Mouse (Mus musculus) neural tube, embryonic 14.5 days (tissue): ENCODE data around the gene Entpd7. TPM values are rescaled to one million over a fixed set of nuclear protein-coding genes. Genes with fewer than 3 reads are reported as not detected.

ENCODE experiments used
- ATAC-seq: fragments of 200-750 bp; cut with Nextera tagmentation; 2 replicates; pipeline ENCODE4 v1.8.0; 2017; ENCODE audit warnings: low read depth, mild to moderate bottlenecking, moderate TSS enrichment, moderate library complexity
- H3K27ac ChIP-seq: fragments of 300-500 bp; sonication (generic); 2 replicates; pipeline ENCODE4 v1.5.1; 2014; ENCODE audit warnings: low read depth, mild to moderate bottlenecking, control low read depth, low read length, moderate library complexity, mixed read lengths
- H3K27me3 ChIP-seq: fragments of 300-500 bp; sonication (generic); 2 replicates; pipeline ENCODE4 v1.6.1; 2014; ENCODE audit warnings: low read length; ENCODE audit not compliant: control insufficient read depth, insufficient read depth
- H3K36me3 ChIP-seq: fragments of 300-500 bp; sonication (generic); 2 replicates; pipeline ENCODE4 v1.6.1; 2014; ENCODE audit warnings: low read length, mixed read lengths; ENCODE audit not compliant: control insufficient read depth, insufficient read depth
- H3K4me1 ChIP-seq: fragments of 300-500 bp; sonication (generic); 2 replicates; pipeline ENCODE4 v1.6.1; 2014; ENCODE audit warnings: low read length; ENCODE audit not compliant: control insufficient read depth, insufficient read depth
- H3K4me2 ChIP-seq: fragments of 300-500 bp; sonication (generic); 2 replicates; pipeline ENCODE4 v1.6.1; 2014; ENCODE audit warnings: mild to moderate bottlenecking, low read depth, low read length, control low read depth
- H3K4me3 ChIP-seq: fragments of 300-500 bp; sonication (generic); 2 replicates; pipeline ENCODE4 v1.5.1; 2014; ENCODE audit warnings: low read depth, low read length, control low read depth, mixed read lengths
- H3K9ac ChIP-seq: fragments of 300-500 bp; sonication (generic); replicated peaks from 2 replicates; pipeline ENCODE4 v1.6.1; 2014; ENCODE audit warnings: low read depth, mild to moderate bottlenecking, control low read depth, low read length, mixed read lengths
- H3K9me3 ChIP-seq: fragments of 300-500 bp; sonication (generic); 2 replicates; pipeline ENCODE4 v1.6.1; 2016; ENCODE audit warnings: low read length; ENCODE audit not compliant: control insufficient read depth
- WGBS: fragments of 180-500 bp; shearing (Covaris S2); extraction: QIAGEN DNeasy Blood & Tissue Kit; methylation state at CpG from one replicate; pipeline ENCODE4 v1.1.7; 2014; 5-methylcytosine and 5-hydroxymethylcytosine counted together
- polyA plus RNA-seq: library from polyadenylated mRNA; unstranded; fragments of >200 nt; fragmentation: Nextera tagmentation; extraction: Ambion mirVana; gene quantifications from 2 replicates; pipeline ENCODE4 v1.2.1, GENCODE M21; 2014

Gene Entpd7
- polyA plus RNA-seq, 1 experiment from 2014 or later: 14.5 TPM

DNA sequence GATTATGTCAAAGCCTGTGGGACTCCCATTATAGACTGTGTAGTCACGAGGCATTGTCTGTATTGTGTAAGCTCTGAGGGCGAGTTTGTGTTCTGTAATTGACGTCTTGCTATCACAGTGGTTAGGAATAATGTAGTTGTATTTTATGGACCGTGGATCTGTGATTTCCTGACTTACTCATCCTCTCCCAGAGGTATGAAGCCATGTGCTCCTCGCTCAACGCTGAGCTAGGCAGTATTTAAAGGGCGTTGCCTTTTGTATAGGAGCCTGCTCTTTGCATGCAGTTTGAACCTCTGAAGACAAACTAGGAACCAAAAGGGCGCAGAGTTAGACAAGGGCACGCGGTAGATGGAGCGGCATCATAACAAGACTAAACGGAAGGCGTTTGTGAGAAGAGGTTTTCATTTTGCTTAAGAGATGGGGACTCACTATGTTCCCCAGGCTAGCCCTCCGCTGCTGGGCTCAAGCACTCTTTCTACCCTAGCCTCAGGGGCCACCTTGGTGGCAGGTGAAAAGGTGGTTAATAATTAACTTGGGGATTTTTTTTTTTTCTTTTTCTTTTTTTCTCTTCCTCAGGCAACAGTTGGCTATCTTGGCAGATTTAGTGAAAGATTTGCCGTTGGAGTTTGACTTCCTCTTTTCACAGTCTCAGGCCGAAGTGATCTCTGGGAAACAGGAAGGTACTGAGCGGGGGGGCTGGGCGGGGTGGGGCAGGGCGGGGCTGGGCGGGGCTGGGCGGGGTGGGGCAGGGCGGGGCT, 21.9 kb downstream of the Entpd7 start:
- Histone ChIP-seq H3K4me2 (no peak overlapping the region), H3K9ac (no peak overlapping the region), H3K27ac (no peak overlapping the region), H3K9me3 (no peaks in the 10 kb centered on the region), H3K4me1 (no peaks in the 10 kb centered on the region), H3K4me3 (no peak overlapping the region), H3K36me3 (peaks cover 7% of the 10 kb centered on the region; the same call in 1 of the 2 replicates), H3K27me3 (no peaks in the 10 kb centered on the region)
- WGBS: 57% methylated on average over 22 of the region's 22 CpGs
- no peak for ATAC-seq

DNA sequence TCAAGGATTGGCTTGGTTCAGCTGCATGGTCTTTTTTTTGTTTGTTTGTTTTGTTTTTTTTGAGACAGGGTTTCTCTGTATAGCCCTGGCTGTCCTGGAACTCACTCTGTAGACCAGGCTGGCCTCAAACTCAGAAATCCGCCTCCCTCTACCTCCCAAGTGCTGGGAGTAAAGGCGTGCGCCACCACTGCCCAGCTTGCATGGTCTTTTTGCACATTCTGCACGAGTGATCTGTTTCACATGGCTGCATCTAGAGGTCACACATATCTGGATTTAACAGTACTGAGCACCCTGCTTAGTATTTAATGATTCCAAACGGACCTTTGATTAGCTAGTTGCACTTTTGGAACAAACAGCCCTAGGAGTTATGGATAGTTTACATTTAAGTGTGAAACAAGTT, 22.5 kb downstream of the Entpd7 start:
- Histone ChIP-seq H3K4me2 (no peak overlapping the region), H3K9me3 (no peaks in the 10 kb centered on the region), H3K9ac (no peak overlapping the region), H3K4me1 (no peaks in the 10 kb centered on the region), H3K27me3 (no peaks in the 10 kb centered on the region), H3K36me3 (peaks cover 7% of the 10 kb centered on the region; the same call in 1 of the 2 replicates), H3K27ac (no peak overlapping the region), H3K4me3 (no peak overlapping the region)
- 79% methylated on average over 5 of the region's 5 CpGs for WGBS
- no peak for ATAC-seq

DNA sequence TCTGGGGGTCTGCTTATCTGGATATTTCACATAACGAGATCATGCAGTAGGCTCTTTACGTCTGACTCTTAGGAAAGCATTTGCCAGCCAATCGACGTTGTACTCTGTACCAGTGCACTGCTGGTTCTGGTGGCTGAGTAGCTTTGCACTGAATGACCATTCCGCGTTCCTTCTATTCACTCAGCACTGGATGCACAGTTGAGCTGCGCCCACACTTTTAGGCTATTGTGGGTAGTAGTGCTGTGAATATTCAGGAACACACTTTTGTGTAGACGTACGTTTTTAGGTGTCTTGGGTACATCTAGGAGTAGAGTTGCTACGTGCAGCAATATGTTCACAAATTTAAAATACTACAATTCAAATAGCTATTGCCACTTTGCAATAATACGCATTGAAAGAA, 30.6 kb downstream of the Entpd7 start:
- Histone ChIP-seq H3K4me3 (no peak overlapping the region), H3K4me2 (no peak overlapping the region), H3K27ac (no peak overlapping the region), H3K9ac (no peak overlapping the region), H3K4me1 (no peaks in the 10 kb centered on the region), H3K36me3 (peaks cover 17% of the 10 kb centered on the region), H3K9me3 (no peaks in the 10 kb centered on the region), H3K27me3 (no peaks in the 10 kb centered on the region)
- ATAC-seq: no peak
- WGBS: 97% methylated on average over 11 of the region's 11 CpGs

DNA sequence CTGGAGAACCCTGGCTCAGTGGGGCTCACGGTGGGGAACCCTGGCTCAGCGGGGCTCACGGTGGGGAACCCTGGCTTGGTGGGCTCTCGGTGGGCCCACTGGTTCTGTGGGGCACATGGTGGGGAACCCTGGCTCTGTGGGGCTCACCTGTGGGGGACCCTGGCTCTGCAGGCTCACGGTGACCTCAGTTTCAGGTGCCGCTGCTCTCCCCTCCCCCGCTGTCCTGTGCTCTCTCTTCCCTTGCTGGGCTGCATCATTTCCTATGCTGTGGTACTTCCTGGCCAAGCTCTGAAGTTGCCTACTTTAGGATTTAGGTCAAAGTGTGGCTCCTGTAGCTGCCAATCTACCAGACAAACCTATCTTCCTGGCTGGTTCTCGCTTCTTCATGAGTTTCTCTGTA, 33.4 kb downstream of the Entpd7 start:
- ATAC-seq: no peak
- WGBS: 81% methylated on average over 8 of the region's 8 CpGs
- no peak overlapping the region for H3K4me3 ChIP-seq
- H3K4me1 ChIP-seq: no peaks in the 10 kb centered on the region
- no peaks in the 10 kb centered on the region for H3K27me3 ChIP-seq
- no peak overlapping the region for H3K9ac ChIP-seq
- no peak overlapping the region for H3K4me2 ChIP-seq
- H3K9me3 ChIP-seq: no peaks in the 10 kb centered on the region
- peaks cover 33% of the 10 kb centered on the region for H3K36me3 ChIP-seq
- H3K27ac ChIP-seq: no peak overlapping the region

DNA sequence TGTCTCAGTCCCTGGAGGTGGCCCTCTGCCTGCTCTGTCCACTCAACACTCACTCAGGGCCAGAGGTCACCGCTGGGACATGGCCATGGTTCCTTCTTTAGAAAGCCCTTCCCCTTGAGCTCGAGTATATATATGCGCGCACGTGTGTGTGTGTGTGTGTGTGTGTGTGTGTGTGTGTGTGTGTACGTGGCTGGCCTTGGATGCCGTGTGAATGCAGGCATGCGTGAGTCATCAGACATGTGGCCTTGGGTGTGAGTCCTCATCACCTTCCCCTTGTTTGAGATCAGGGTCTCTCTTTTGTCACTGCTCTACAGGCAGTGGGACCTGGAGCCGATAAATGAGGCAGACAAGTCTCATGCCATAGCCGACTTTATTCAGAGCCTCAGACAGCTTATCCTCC, 34.0 kb downstream of the Entpd7 start:
- Histone ChIP-seq H3K4me1 (no peaks in the 10 kb centered on the region), H3K4me3 (no peak overlapping the region), H3K9ac (no peak overlapping the region), H3K36me3 (peaks cover 35% of the 10 kb centered on the region), H3K27ac (no peak overlapping the region), H3K9me3 (no peaks in the 10 kb centered on the region), H3K4me2 (no peak overlapping the region), H3K27me3 (no peaks in the 10 kb centered on the region)
- no peak for ATAC-seq
- 88% methylated on average over 10 of the region's 10 CpGs for WGBS

DNA sequence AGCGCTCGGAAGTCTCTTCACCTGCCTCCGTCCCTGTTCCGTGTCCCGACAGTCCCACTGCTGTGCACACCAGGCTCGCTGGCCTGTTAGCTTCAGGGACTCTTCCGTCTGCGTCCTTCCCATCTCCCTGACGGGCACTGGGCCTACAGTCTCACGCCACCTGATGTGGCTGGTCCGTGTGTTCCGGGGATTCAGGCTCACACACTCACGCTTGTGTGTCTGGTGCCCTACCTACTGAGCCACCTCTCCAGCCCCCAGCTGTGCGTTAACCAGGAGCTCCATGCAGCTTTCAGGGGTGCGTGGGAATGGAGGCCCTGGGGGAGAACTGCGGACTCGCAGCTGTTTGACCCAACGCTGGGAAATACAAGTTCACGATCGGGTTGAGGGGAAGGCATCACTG, 34.7 kb downstream of the Entpd7 start:
- Histone ChIP-seq H3K36me3 (peaks cover 35% of the 10 kb centered on the region), H3K27me3 (no peaks in the 10 kb centered on the region), H3K9me3 (no peaks in the 10 kb centered on the region), H3K4me2 (no peak overlapping the region), H3K4me1 (no peaks in the 10 kb centered on the region), H3K4me3 (no peak overlapping the region), H3K9ac (no peak overlapping the region), H3K27ac (no peak overlapping the region)
- ATAC-seq: no peak
- WGBS: 93% methylated on average over 20 of the region's 20 CpGs

DNA sequence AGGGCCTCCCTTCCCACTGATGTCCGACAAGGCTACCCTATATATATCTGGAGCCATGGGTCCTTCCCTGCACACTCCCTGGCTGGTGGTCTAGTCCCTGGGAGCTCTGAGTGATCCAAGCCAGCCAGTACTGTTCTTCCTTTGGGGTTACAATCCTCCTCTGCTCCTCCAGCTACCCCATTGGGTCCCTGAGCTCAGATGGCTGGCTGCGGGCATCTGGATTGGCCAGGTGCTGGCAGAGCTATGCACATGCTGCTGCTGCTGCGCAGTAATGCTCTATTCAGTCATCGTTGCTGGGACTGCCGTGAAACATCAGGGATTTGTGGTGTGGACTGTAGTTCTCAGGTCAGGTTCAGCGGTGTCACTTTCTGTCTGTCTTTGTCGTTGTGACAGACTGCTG, 35.3 kb downstream of the Entpd7 start:
- H3K4me3 ChIP-seq: no peak overlapping the region
- H3K9ac ChIP-seq: 0 out of 2 replicates have a peak overlapping the region, but pooled peaks have one; percentile 7
- 87% methylated on average over 7 of the region's 7 CpGs for WGBS
- no peak overlapping the region for H3K4me2 ChIP-seq
- no peaks in the 10 kb centered on the region for H3K27me3 ChIP-seq
- H3K27ac ChIP-seq: no peak overlapping the region
- H3K4me1 ChIP-seq: no peaks in the 10 kb centered on the region
- H3K36me3 ChIP-seq: peaks cover 33% of the 10 kb centered on the region
- H3K9me3 ChIP-seq: no peaks in the 10 kb centered on the region
- no peak for ATAC-seq

DNA sequence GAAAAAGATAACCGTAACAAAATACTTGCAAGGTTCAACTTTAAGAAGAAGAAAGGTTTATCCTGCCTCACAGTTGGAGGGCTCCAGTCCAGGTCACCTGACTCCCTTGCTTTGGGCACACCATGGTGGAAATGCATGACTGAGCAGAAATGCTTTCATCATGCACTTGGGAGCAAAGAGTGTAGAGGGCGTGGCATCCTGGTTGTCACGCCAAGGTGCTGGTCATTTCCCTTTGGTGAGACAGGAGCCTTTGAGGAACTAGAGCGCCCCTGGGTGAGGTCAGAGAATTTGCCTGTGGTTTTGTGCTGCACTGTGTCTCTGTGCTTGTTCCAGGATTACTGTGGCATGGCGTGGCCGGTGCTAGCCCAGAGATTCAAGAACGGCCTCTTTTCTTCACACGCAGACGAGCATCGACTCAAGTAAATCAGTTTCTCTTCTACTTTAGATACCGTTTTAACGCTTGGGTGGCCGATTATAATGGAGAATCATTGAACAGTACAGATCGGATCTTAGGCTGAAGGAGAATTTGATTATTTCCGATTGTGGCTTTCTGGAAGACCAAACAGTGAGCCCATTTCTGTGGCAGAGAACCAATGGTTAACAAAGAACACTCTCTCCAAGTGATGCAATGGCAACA, 37.2 kb downstream of the Entpd7 start:
- ATAC-seq: no peak
- no peak overlapping the region for H3K27ac ChIP-seq
- H3K9ac ChIP-seq: no peak overlapping the region
- H3K4me3 ChIP-seq: no peak overlapping the region
- 73% methylated on average over 15 of the region's 15 CpGs for WGBS
- no peaks in the 10 kb centered on the region for H3K4me1 ChIP-seq
- H3K36me3 ChIP-seq: peaks cover 28% of the 10 kb centered on the region
- no peak overlapping the region for H3K4me2 ChIP-seq
- no peaks in the 10 kb centered on the region for H3K27me3 ChIP-seq
- no peaks in the 10 kb centered on the region for H3K9me3 ChIP-seq

DNA sequence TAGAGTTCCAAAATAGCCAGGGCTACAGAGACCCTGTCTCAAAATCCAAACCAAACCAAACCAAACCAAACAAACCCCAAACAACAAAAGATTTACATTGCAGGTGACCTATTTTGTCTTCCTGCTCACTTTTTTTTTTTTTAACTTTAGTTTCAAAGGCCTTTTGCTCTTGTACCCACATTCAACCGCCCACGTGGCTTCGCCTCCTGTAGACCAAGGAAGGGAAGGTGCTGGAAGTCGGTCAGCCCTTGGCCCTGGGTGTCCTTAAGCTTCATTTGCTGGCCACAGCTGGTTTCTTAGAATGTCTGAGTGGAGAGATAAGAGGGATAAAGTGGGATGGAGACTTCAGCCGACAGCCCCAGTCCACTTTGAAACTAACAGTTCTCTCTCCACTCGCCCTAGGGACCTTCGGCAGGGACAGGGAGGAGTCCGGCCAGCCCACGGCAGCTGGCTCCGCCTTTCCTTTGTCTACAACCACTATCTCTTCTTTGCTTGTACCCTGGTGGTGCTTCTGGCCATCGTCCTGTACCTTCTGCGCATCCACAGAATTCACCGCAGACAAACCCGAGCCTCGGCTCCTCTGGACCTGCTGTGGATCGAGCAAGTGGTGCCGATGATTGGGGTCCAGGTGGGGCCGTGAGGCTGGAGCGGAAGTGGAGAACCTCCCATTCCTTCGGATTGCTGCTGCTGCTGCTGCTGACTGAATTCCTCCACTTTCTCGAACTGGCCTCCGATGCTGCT, 40.0 kb downstream of the Entpd7 start:
- WGBS: 48% methylated on average over 22 of the region's 22 CpGs
- ATAC-seq: no peak
- H3K9me3 ChIP-seq: no peaks in the 10 kb centered on the region
- H3K9ac ChIP-seq: peak overlapping the region; percentile 39; the same call in 1 of the 2 replicates
- H3K4me2 ChIP-seq: peak overlapping the region; percentile 20; the same call in 1 of the 2 replicates
- H3K36me3 ChIP-seq: peaks cover 32% of the 10 kb centered on the region
- no peaks in the 10 kb centered on the region for H3K4me1 ChIP-seq
- H3K27ac ChIP-seq: no peak overlapping the region
- H3K27me3 ChIP-seq: no peaks in the 10 kb centered on the region
- no peak overlapping the region for H3K4me3 ChIP-seq
